ENCODE assay signal across 28 mouse cellular contexts in genomic region chr3:101524444-101524843, GRCm38 (mm10).
DNase-seq lines count a peak whose midpoint lies in the region; TF ChIP-seq lines count a peak whose summit lies in the region.
"Had no signal": no experiment of that assay in that cellular context is flagged by ENCODE, and none has a peak within 500 bp of the region (broad histone marks: within the 10 kb centered on the region; RNA-seq: fewer than 3 reads in every experiment).

No protein-coding gene starts in this region.

- TF ChIP-seq CTCF in liver, adult 2 months (IDR thresholded peaks at IDR 0.05; ENCODE audit: low read depth, low read length): no peak
- TF ChIP-seq CTCF in cerebellum, adult 2 months (IDR thresholded peaks at IDR 0.05; ENCODE audit: borderline replicate concordance, insufficient read depth, low read depth, low read length): no peak

- WGBS in liver, adult 2 months: 36% methylated on average over 6 of the region's 6 CpGs
- 63% methylated on average over 6 of the region's 6 CpGs for WGBS in cerebellum, adult 2 months

- no peaks in the 10 kb centered on the region for H3K27me3 ChIP-seq in liver, adult 2 months (ENCODE audit: control insufficient read depth, insufficient read depth, low read length)
- H3K27me3 ChIP-seq in cerebellum, adult 2 months (ENCODE audit: control insufficient read depth, insufficient read depth, low read length): no peaks in the 10 kb centered on the region
- H3K27me3 ChIP-seq: heart, embryonic 12.5 days; hindbrain, embryonic 13.5 days; limb, embryonic 13.5 days; midbrain, embryonic 12.5 days; neural tube, embryonic 12.5 days; Patski had no signal

- H3K36me3 ChIP-seq in liver, adult 2 months (ENCODE audit: control insufficient read depth, insufficient read depth, low read length): no peaks in the 10 kb centered on the region
- H3K36me3 ChIP-seq: heart, embryonic 12.5 days; hindbrain, embryonic 13.5 days; limb, embryonic 13.5 days; midbrain, embryonic 12.5 days; neural tube, embryonic 12.5 days had no signal

- H3K27ac ChIP-seq in liver, adult 2 months (replicated peaks; ENCODE audit: insufficient read depth, low read depth, low read length): peak overlapping the region; percentile 2; the same call in 1 of the 2 replicates
- no peak overlapping the region for H3K27ac ChIP-seq in cerebellum, adult 2 months (ENCODE audit: insufficient read depth, low read length)
- H3K27ac ChIP-seq: gastrocnemius, adult 2 months; hindbrain, embryonic 13.5 days; left cerebral cortex, adult 2 months; limb, embryonic 13.5 days; liver, embryonic 14.5 days; midbrain, embryonic 12.5 days; neural tube, embryonic 12.5 days; stomach, postnatal 0 days had no signal

- H3K4me3 ChIP-seq in liver, adult 2 months (ENCODE audit: insufficient read depth, low read depth, low read length): no peak overlapping the region
- H3K4me3 ChIP-seq in cerebellum, adult 2 months (replicated peaks; ENCODE audit: insufficient read depth, low read depth, low read length): no peak overlapping the region
- H3K4me3 ChIP-seq: erythroblast, embryonic 14.5 days; gastrocnemius, adult 2 months; heart, embryonic 12.5 days; hindbrain, embryonic 13.5 days; left cerebral cortex, adult 2 months; limb, embryonic 13.5 days; megakaryocyte, embryonic 14.5 days; midbrain, embryonic 12.5 days; myocyte; neural tube, embryonic 12.5 days had no signal

- DNase-seq in adrenal gland, postnatal 14 days: peak; percentile 45
- DNase-seq in adrenal gland, adult 2 months: no peak
- DNase-seq in liver, adult 2 months (ENCODE audit: extremely low read depth, low read depth, low spot score): peak; percentile 54
- DNase-seq in liver: no peak
- DNase-seq in lung, postnatal 10 days: peak; percentile 69
- DNase-seq in ovary, postnatal 14 days (ENCODE audit: low spot score): no peak
- DNase-seq in cerebellum, adult 2 months: no peak
- DNase-seq: cerebellum, adult 11-12 months; gastrocnemius, adult 2 months; gastrocnemius, postnatal 36 days; heart, adult 18-20 months; heart, postnatal 4 days; kidney, postnatal 10 days; right cerebral cortex, postnatal 4 days; thymus, adult 18-20 months; thymus, postnatal 36 days had no signal

- no peak for TF ChIP-seq POLR2A in liver, adult 2 months (IDR thresholded peaks at IDR 0.05; ENCODE audit: extremely low read depth, insufficient read depth, low read length)
- TF ChIP-seq POLR2A in cerebellum, adult 2 months (IDR thresholded peaks at IDR 0.05; ENCODE audit: borderline replicate concordance, insufficient read depth, low read length): no peak

- no peak overlapping the region for H3K9ac ChIP-seq in liver, adult 2 months (ENCODE audit: low read depth, low read length)
- H3K9ac ChIP-seq: heart, embryonic 12.5 days; hindbrain, embryonic 13.5 days; limb, embryonic 13.5 days; liver, embryonic 14.5 days; midbrain, embryonic 12.5 days; neural tube, embryonic 12.5 days had no signal

- no peaks in the 10 kb centered on the region for H3K79me2 ChIP-seq in liver, adult 2 months (ENCODE audit: control insufficient read depth, insufficient read depth, low read length)

- H3K4me1 ChIP-seq in liver, adult 2 months (ENCODE audit: control insufficient read depth, insufficient read depth, low read length): peaks cover 22% of the 10 kb centered on the region
- H3K4me1 ChIP-seq in cerebellum, adult 2 months (ENCODE audit: control insufficient read depth, insufficient read depth, low read length): peaks cover 5% of the 10 kb centered on the region; the same call in 1 of the 2 replicates

Comparison
In these comparisons a context has a peak if more than half of its experiments do, and no peak if none do; other contexts are left out.
1. DNase-seq: peak in adrenal gland, postnatal 14 days (single experiment), liver, adult 2 months (single experiment) and lung, postnatal 10 days (single experiment); none in adrenal gland, adult 2 months (single experiment), liver (single experiment), ovary, postnatal 14 days (single experiment) and cerebellum, adult 2 months (0 of 2).